Mouse (Mus musculus): Measurements from ENCODE around the gene Tmem238. TPM values are rescaled to one million over a fixed set of nuclear protein-coding genes. Genes with fewer than 3 reads are reported as not detected.

The Tmem238 gene
- polyA plus RNA-seq, 1 experiment: 13.6 TPM

DNA sequence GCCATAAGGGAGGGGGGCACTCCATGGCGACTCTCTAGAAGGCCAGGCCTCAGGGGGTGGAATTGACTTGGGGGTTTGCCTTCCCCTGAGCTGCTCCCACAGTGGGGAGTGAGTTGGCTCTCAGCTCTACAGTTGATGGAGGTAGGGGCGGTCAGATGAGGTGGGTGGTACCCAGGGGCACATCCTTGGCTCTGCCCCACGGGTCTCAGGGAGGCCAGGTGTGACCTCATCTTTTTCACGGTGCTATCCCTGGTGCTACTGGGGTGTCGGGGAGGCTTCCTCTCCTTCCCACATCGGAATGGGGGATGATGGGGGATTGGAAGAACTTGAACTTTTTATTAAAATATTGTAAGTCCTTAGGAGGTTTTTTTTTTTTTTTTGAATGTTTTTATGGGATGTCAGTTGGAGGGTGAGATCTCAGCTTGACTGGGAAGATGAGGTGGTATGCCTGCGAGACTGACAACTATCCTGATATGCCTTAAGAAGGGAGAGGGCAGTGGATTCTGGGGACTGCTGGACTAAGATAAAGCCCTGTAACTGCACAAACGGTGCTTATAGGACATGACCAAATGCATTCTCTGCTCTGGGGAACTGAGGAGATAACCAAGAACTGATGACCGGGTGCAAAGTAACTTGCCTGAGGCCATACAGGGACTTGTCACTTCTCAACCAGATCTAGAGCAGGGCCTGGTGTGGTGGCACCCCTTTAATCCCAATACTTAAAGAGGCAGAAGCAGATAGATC is 42.1 kb downstream of the Tmem238 start:
- DNase-seq (ENCODE audit: low spot score): no peak

GRCm38 (mm10) chr7:4746326-4746980 is 43.0 kb downstream of the Tmem238 start:
- DNase-seq (ENCODE audit: low spot score): no peak

DNA sequence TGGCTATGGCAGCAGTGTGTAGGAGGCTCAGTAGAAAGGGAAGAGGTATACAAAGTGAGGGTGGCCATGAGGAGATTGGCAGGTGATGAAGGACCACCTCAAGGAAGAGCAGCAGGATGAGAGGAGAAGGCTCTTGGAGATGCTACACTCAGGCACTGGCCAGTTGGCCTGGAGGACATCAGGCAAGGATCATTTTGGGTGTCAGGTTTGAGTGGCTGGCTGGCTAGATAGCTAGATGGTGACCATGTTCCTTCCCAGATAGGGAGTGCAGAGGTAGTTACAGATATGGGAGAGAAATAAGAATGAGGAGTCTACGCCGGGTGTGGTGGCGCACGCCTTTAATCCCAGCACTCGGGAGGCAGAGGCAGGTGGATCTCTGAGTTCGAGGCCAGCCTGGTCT is 44.6 kb downstream of the Tmem238 start:
- DNase-seq (ENCODE audit: low spot score): no peak

DNA sequence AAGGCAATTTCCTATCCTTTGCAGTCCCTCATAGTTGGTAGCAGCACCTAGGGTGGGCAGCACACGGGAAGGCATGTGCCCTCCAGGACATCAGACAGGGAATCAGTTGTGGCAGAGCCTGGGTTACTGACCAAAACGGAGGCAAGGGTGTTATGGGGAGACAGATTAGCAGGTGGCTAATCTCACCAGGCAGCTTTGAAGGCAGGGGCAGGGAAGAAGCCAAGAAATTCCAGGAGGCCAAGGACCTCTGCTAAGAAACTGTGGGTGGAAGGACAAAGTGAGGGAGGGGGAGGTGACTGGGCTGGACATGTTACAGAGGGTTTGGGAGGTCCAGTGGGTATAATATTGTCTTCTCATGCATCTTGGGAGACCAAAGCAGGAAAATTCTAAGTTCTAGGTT is 46.1 kb downstream of the Tmem238 start:
- no peak for DNase-seq (ENCODE audit: low spot score)

DNA sequence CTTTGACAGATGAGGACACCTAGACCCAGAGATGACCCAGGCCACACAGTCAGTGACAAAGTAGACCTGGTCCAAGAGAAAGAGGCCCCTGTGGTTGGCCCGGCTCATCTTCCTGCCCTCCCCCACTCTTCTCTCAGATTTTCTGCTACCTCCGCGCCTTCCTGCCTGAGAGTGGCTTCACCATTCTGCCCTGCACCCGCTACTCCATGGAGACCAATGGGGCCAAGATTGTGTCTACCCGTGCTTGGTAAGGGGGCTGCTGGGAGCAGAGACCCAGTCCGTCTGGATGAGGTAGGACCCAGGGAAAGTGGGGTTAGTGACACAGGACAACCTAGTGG is 47.0 kb downstream of the Tmem238 start:
- DNase-seq (ENCODE audit: low spot score): no peak

GRCm38 (mm10) chr7:4741672-4742481 is 47.6 kb downstream of the Tmem238 start:
- no peak for DNase-seq (ENCODE audit: low spot score)

DNA sequence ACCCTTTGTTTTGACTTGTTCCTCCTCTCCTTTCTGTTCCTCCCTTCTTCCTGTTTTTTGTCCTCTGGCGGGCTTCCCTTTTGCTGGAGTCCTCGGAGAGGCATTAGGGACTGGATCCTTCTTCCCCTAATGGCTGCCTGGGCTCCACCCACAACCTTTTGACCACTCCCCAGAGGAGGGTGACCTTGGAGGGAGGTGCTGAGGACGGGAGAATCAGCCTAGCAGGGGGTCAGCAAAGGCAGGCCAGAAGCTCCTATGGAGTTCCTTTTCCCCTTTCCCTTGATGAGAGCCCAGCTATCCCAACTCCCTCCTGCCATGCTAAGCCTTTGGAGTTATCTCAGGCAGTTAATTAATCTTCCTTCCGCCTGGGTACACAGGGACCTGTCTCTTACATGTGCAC is 48.3 kb downstream of the Tmem238 start:
- no peak for DNase-seq (ENCODE audit: low spot score)

DNA sequence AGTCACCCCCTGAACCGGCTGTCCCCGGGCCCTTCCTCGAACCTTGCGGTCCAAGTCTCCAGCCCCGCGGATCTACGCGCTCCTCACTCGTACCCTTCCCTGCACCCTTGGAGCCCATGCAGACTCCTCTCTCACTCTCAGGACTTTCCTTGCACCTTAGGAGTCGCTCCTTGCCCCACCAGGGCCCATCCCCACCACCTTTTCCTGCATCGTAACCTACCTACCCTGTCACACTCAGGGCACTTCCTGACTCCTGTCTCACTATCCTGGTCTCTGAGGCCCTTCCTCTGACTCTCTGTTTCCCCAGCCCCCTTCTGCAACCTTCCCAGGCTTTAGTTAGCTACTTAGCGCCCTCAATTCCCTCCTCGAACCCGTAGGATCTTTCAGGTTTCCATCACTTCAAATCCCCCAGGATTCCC is 49.1 kb downstream of the Tmem238 start:
- DNase-seq (ENCODE audit: low spot score): no peak

- DNase-seq (ENCODE audit: low spot score): peak; percentile 87
Observed at GRCm38 (mm10) chr7:4739544-4740275, 49.7 kb downstream of the Tmem238 start, which contains the start of gene Kmt5c. Gene Kmt5c, plus strand, starts transcription at chr7:4740115.

DNA sequence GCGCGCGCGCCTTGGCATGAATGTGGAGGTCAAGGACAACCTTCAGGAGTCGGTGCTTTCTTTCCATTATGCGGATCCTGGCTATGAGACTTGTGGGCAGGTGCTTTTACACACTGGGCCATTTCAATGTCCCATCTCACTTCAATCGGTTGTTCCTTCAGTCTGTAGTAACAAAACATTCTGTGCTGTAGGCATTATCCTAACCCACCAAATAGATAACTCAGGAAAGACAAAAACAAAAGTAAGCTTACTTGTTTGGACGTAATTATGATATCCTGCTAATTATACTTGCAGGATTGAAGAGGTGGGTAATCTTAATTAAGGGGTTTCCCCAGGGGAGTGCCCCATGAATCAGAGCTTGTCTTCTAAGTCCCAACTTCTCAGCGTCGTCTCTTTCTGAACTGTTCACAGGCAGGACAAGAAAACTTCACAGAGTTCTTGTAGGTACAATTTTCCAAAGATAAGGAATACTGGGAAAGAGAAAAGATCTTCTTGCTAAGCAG is 50.4 kb downstream of the Tmem238 start:
- no peak for DNase-seq (ENCODE audit: low spot score)

Other genes with a start within 250 kb of the Tmem238 start
- 0.74 and 0.78 TPM in 2 replicates for gene Syt5, start 242.1 kb downstream of the Tmem238 start, polyA plus RNA-seq (2012; rRNA removed)
- gene Ptprh, start 185.6 kb downstream of the Tmem238 start, polyA plus RNA-seq (2012; rRNA removed): not detected in 2 replicates
- 15.5 and 19.2 TPM in 2 replicates for gene Tmem86b, start 158.2 kb downstream of the Tmem238 start, polyA plus RNA-seq (2012; rRNA removed)
- 130 and 140 TPM in 2 replicates for gene Ppp6r1, start 130.6 kb downstream of the Tmem238 start, polyA plus RNA-seq (2012; rRNA removed)
- gene Hspbp1, start 104.6 kb downstream of the Tmem238 start, polyA plus RNA-seq (2012; rRNA removed): 33.0 and 33.5 TPM in 2 replicates
- gene Brsk1, start 99.1 kb downstream of the Tmem238 start, polyA plus RNA-seq (2012; rRNA removed): 10.1 and 12.8 TPM in 2 replicates
- gene Tmem150b, start 64.4 kb downstream of the Tmem238 start, polyA plus RNA-seq (2012; rRNA removed): 0.99 and 1.1 TPM in 2 replicates
- 69.0 and 73.6 TPM in 2 replicates for gene Kmt5c, start 49.5 kb downstream of the Tmem238 start, polyA plus RNA-seq (2012; rRNA removed)
- 40.5 and 61.3 TPM in 2 replicates for gene Cox6b2, start 36.6 kb downstream of the Tmem238 start, polyA plus RNA-seq (2012; rRNA removed)
- 0.06 and 0.08 TPM in 2 replicates for gene Fam71e2, start 18.4 kb downstream of the Tmem238 start, polyA plus RNA-seq (2012; rRNA removed)
- 0.61 and 0.62 TPM in 2 replicates for gene Il11, start 6.8 kb downstream of the Tmem238 start, polyA plus RNA-seq (2012; rRNA removed)
- not detected in 2 replicates for gene Tmem190, start 6.7 kb downstream of the Tmem238 start, polyA plus RNA-seq (2012; rRNA removed)
- gene Rpl28, start 3.2 kb upstream of the Tmem238 start, polyA plus RNA-seq (2012; rRNA removed): 448 and 645 TPM in 2 replicates
- gene Ube2s, start 22.9 kb upstream of the Tmem238 start, polyA plus RNA-seq (2012; rRNA removed): 115 and 129 TPM in 2 replicates
- 1.1 and 1.3 TPM in 2 replicates for gene Shisa7, start 55.0 kb upstream of the Tmem238 start, polyA plus RNA-seq (2012; rRNA removed)
- 16.3 and 19.4 TPM in 2 replicates for gene Isoc2b, start 80.6 kb upstream of the Tmem238 start, polyA plus RNA-seq (2012; rRNA removed)
- gene Isoc2a, start 87.5 kb upstream of the Tmem238 start, polyA plus RNA-seq (2012; rRNA removed): 17.1 and 21.3 TPM in 2 replicates
- gene Gm36210, start 116.9 kb upstream of the Tmem238 start, polyA plus RNA-seq (2012; rRNA removed): 0.15 and 0.22 TPM in 2 replicates
- gene Zfp628, start 125.6 kb upstream of the Tmem238 start, polyA plus RNA-seq (2012; rRNA removed): 7.7 and 10.1 TPM in 2 replicates
- gene Nat14, start 132.4 kb upstream of the Tmem238 start, polyA plus RNA-seq (2012; rRNA removed): 10.6 and 14.1 TPM in 2 replicates
- gene Ssc5d, start 136.1 kb upstream of the Tmem238 start, polyA plus RNA-seq (2012; rRNA removed): 10.5 and 12.9 TPM in 2 replicates
- 0.29 and 0.46 TPM in 2 replicates for gene Sbk2, start 174.8 kb upstream of the Tmem238 start, polyA plus RNA-seq (2012; rRNA removed)
- 0.25 and 0.44 TPM in 2 replicates for gene Sbk3, start 181.5 kb upstream of the Tmem238 start, polyA plus RNA-seq (2012; rRNA removed)
- 35.6 and 38.2 TPM in 2 replicates for gene Zfp579, start 206.5 kb upstream of the Tmem238 start, polyA plus RNA-seq (2012; rRNA removed)
- gene Zfp524, start 224.8 kb upstream of the Tmem238 start, polyA plus RNA-seq (2012; rRNA removed): 25.1 and 25.4 TPM in 2 replicates
- 19.5 and 22.8 TPM in 2 replicates for gene Fiz1, start 225.0 kb upstream of the Tmem238 start, polyA plus RNA-seq (2012; rRNA removed)
- gene Gm44973, start 225.8 kb upstream of the Tmem238 start, polyA plus RNA-seq (2012; rRNA removed): 0.25 TPM in 1 of 2 replicates, not detected in the other
- 18.8 and 27.1 TPM in 2 replicates for gene Zfp865, start 230.7 kb upstream of the Tmem238 start, polyA plus RNA-seq (2012; rRNA removed)
- 13.1 and 13.7 TPM in 2 replicates for gene Ccdc106, start 230.9 kb upstream of the Tmem238 start, polyA plus RNA-seq (2012; rRNA removed)
- not detected in 2 replicates for gene 4632433K11Rik, start 244.5 kb upstream of the Tmem238 start, polyA plus RNA-seq (2012; rRNA removed)
- gene Zfp784, start 248.8 kb upstream of the Tmem238 start, polyA plus RNA-seq (2012; rRNA removed): 9.5 and 9.6 TPM in 2 replicates